In the genomic region with DNA sequence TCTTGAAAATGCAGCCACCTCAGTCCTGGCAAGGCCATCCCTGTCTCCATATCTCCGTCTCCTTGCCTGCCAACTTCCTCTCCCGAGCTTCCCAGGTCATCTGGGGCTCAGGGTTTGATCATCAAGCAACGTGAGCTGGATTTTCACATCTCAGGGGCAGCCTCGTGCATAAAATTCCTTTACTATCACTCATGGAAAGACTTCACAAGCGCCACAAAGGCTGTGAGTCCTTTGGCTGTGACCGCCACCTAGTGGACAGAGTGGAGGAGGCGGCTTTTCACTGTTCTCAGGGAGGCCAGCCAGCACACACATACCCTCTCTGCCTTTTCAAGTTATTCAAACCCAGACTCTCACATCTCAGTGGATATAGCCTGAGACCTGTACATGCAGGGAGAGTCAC, we compare ENCODE assay signal across 8 mouse cellular contexts. TPM values are rescaled to one million over a fixed set of nuclear protein-coding genes. Genes with fewer than 3 reads are reported as not detected.
DNase-seq lines count a peak whose midpoint lies in the region; ATAC-seq lines count a peak whose summit lies in the region.

No protein-coding gene starts in this region.

- no peak overlapping the region for H3K4me2 ChIP-seq in embryonic facial prominence, embryonic 14.5 days (ENCODE audit: low read depth, low read length)
- H3K4me2 ChIP-seq in stomach, embryonic 16.5 days (ENCODE audit: low read depth, low read length) = no peak overlapping the region

- H3K9ac ChIP-seq in embryonic facial prominence, embryonic 14.5 days (ENCODE audit: low read depth, low read length) = no peak overlapping the region
- no peak overlapping the region for H3K9ac ChIP-seq in stomach, embryonic 16.5 days (ENCODE audit: low read length)

- WGBS in embryonic facial prominence, embryonic 14.5 days = 9% methylated on average over 7 of the region's 7 CpGs
- WGBS in stomach, embryonic 16.5 days = 10% methylated on average over 7 of the region's 7 CpGs

- no peaks in the 10 kb centered on the region for H3K9me3 ChIP-seq in embryonic facial prominence, embryonic 14.5 days (ENCODE audit: control insufficient read depth, low read length)
- no peaks in the 10 kb centered on the region for H3K9me3 ChIP-seq in stomach, embryonic 16.5 days (replicated peaks; ENCODE audit: control insufficient read depth, low read length)

- peaks cover 61% of the 10 kb centered on the region for H3K36me3 ChIP-seq in embryonic facial prominence, embryonic 14.5 days (ENCODE audit: control insufficient read depth, insufficient read depth, low read length)
- 0 out of 2 replicates have a peak, but pooled peaks cover 9% of the 10 kb centered on the region for H3K36me3 ChIP-seq in stomach, embryonic 16.5 days (ENCODE audit: control insufficient read depth, insufficient read depth, low read length)

- H3K4me3 ChIP-seq in embryonic facial prominence, embryonic 14.5 days (ENCODE audit: low read depth, low read length) = no peak overlapping the region
- no peak overlapping the region for H3K4me3 ChIP-seq in stomach, embryonic 16.5 days (replicated peaks; ENCODE audit: low read length)

- ATAC-seq in embryonic facial prominence, embryonic 14.5 days (ENCODE audit: low read depth) = peak; percentile 42; the same call in 1 of the 2 replicates
- peak; percentile 41; the same call in 1 of the 2 replicates for ATAC-seq in stomach, embryonic 16.5 days (ENCODE audit: insufficient read depth, low FRiP score)

- peak; percentile 86 for DNase-seq in 416B (ENCODE audit: low read depth)
- peak; percentile 92 for DNase-seq in adrenal gland, postnatal 14 days
- DNase-seq in embryonic facial prominence, embryonic 14.5 days (ENCODE audit: low spot score) = peak; percentile 90
- DNase-seq in heart, adult 8-10 months (ENCODE audit: low spot score) = peak; percentile 90
- peak; percentile 84 for DNase-seq in kidney, adult 9 months
- peak; percentile 86 for DNase-seq in liver
- DNase-seq in natural killer cell, adult 2 months (ENCODE audit: low spot score in 2 of 2) = peak; percentile 69 to 74

- H3K27me3 ChIP-seq in embryonic facial prominence, embryonic 14.5 days (replicated peaks; ENCODE audit: control insufficient read depth, insufficient read depth, low read length) = no peaks in the 10 kb centered on the region
- H3K27me3 ChIP-seq in stomach, embryonic 16.5 days (ENCODE audit: control insufficient read depth, insufficient read depth, low read length) = no peaks in the 10 kb centered on the region

- H3K27ac ChIP-seq in embryonic facial prominence, embryonic 14.5 days (replicated peaks; ENCODE audit: low read depth, low read length) = no peak overlapping the region; the same call in 1 of the 2 replicates
- H3K27ac ChIP-seq in stomach, embryonic 16.5 days (ENCODE audit: low read length) = no peak overlapping the region

- no peaks in the 10 kb centered on the region for H3K4me1 ChIP-seq in embryonic facial prominence, embryonic 14.5 days (ENCODE audit: control insufficient read depth, insufficient read depth, low read length)
- H3K4me1 ChIP-seq in stomach, embryonic 16.5 days (ENCODE audit: control insufficient read depth, insufficient read depth, low read length) = no peaks in the 10 kb centered on the region

RNA-seq across cellular contexts. Expression of gene Ssh1, which starts 39.3 kb away (rescaled TPM):
- 18.8 and 21.2 TPM in 2 replicates for total RNA-seq in adrenal gland, postnatal 14 days (2021)
- polyA plus RNA-seq in embryonic facial prominence, embryonic 14.5 days (2014; fragmentation: Nextera tagmentation; extraction: Ambion mirVana) = 16.5 and 17.1 TPM in 2 replicates
- 10 to 100 TPM; 12.3 to 16.8 (median 13.4) TPM for total RNA-seq in heart, adult 8-10 months (2022)
- polyA plus RNA-seq in stomach, embryonic 16.5 days (2015; fragmentation: Nextera tagmentation; extraction: Ambion mirVana) = 8.7 and 11.9 TPM in 2 replicates

RNA-seq across cellular contexts. Expression of gene Coro1c, which starts 45.9 kb away (rescaled TPM):
- total RNA-seq in adrenal gland, postnatal 14 days (2021) = 52.9 and 58.0 TPM in 2 replicates
- polyA plus RNA-seq in embryonic facial prominence, embryonic 14.5 days (2014; fragmentation: Nextera tagmentation; extraction: Ambion mirVana) = 96.9 and 103 TPM in 2 replicates
- total RNA-seq in heart, adult 8-10 months (2022) = 10 to 100 TPM; 21.9 to 30.3 (median 23.7) TPM
- 145 and 159 TPM in 2 replicates for polyA plus RNA-seq in stomach, embryonic 16.5 days (2015; fragmentation: Nextera tagmentation; extraction: Ambion mirVana)

RNA-seq across cellular contexts. Expression of gene Dao, which starts 49.1 kb away (rescaled TPM):
- not detected in 2 replicates for total RNA-seq in adrenal gland, postnatal 14 days (2021)
- polyA plus RNA-seq in embryonic facial prominence, embryonic 14.5 days (2014; fragmentation: Nextera tagmentation; extraction: Ambion mirVana) = not detected in 2 replicates
- total RNA-seq in heart, adult 8-10 months (2022) = not detected
- 2.4 and 3.1 TPM in 2 replicates for polyA plus RNA-seq in stomach, embryonic 16.5 days (2015; fragmentation: Nextera tagmentation; extraction: Ambion mirVana)
